Mouse (Mus musculus) testis, adult 2 months (tissue): ENCODE measurements around the gene Spon1. TPM values are rescaled to one million over a fixed set of nuclear protein-coding genes. Genes with fewer than 3 reads are reported as not detected.

Source experiments
- H3K27ac ChIP-seq: fragments of 200-500 bp; 2 replicates; pipeline ENCODE4 v1.5.1; 2012; ENCODE audit warnings: low read depth, low read length; ENCODE audit not compliant: control insufficient read depth, insufficient read depth
- H3K27me3 ChIP-seq: fragments of 200-500 bp; 2 replicates; pipeline ENCODE4 v1.6.1; 2012; ENCODE audit warnings: mild to moderate bottlenecking, low read length, moderate library complexity; ENCODE audit not compliant: control insufficient read depth, insufficient read depth
- H3K36me3 ChIP-seq: fragments of 200-500 bp; 2 replicates; pipeline ENCODE4 v1.6.1; 2012; ENCODE audit warnings: mild to moderate bottlenecking, low read length; ENCODE audit not compliant: control insufficient read depth, insufficient read depth
- H3K4me1 ChIP-seq: fragments of 200-500 bp; 2 replicates; pipeline ENCODE4 v1.6.1; 2012; ENCODE audit warnings: low read length; ENCODE audit not compliant: control insufficient read depth, insufficient read depth
- H3K4me3 ChIP-seq: fragments of 200-500 bp; 2 replicates; pipeline ENCODE4 v1.5.1; 2012; ENCODE audit warnings: low read depth, mild to moderate bottlenecking, low read length, moderate library complexity, mixed read lengths; ENCODE audit not compliant: control insufficient read depth
- CTCF ChIP-seq: fragments of 200-500 bp; IDR thresholded peaks from 2 replicates; pipeline ENCODE4 v1.5.1; 2012; ENCODE audit warnings: low read depth, mild to moderate bottlenecking, inconsistent platforms, low read length, moderate library complexity; ENCODE audit not compliant: control insufficient read depth, insufficient read depth, insufficient replicate concordance
- POLR2A ChIP-seq: fragments of 200-500 bp; IDR thresholded peaks from 2 replicates; pipeline ENCODE4 v1.6.1; 2012; ENCODE audit warnings: low read depth, mild to moderate bottlenecking, inconsistent platforms, low read length, moderate library complexity; ENCODE audit not compliant: control insufficient read depth
- polyA plus RNA-seq: library from polyadenylated mRNA; depleted of rRNA; stranded (reverse); fragments of >200 nt; gene quantifications from 2 replicates; pipeline ENCODE4 v1.2.3, GENCODE M21; 2012

The Spon1 gene
- polyA plus RNA-seq, 1 experiment: 3.6 TPM

DNA sequence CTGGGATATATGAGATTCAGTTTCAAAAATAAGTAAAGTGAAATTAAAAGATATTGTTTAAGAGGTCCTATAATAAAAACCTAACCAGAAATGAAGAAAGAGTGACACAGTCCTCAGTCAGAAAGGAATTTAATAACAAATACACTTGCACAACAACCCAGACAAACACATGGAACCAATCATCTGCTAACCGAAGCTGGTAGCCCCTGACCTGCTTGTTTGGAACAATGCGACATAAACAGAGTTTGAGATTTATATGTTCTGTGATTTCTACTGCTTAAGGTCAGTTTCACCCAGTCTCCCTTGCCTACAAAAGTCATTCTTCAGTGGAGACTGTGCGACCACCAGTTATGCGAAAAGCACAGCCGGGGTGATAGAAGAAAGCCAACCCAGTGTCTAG, 138.1 kb downstream of the Spon1 start:
- Histone ChIP-seq H3K4me3 (no peak overlapping the region), H3K36me3 (no peaks in the 10 kb centered on the region), H3K27me3 (no peaks in the 10 kb centered on the region), H3K27ac (no peak overlapping the region), H3K4me1 (no peaks in the 10 kb centered on the region)
- TF ChIP-seq POLR2A: no peak
- TF ChIP-seq CTCF: no peak

DNA sequence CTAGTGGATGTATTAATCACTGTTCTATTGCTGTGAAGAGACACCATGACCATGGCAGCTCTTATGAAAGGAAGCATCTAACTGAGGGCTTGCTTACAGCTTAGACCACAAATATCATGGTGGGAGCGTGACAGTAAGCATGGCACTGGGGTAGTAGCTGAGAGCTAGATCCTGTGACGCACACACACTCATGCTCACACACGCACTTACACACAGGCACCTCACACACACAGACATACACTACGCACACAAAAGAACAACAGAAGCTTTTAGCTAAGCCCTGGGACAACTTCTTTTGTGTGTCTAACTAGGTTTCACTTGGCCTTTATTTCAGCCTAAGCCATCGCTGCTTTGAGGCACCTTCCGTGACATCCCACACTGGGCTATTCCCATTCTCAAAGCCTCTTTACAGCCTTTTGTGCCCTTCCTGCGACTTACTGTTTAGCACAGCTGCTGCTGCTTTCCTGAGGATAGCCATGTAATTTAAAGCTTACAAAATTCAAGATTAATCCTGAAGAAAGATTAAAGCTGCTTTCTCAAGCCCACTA, 138.6 kb downstream of the Spon1 start:
- no peak overlapping the region for H3K27ac ChIP-seq

DNA sequence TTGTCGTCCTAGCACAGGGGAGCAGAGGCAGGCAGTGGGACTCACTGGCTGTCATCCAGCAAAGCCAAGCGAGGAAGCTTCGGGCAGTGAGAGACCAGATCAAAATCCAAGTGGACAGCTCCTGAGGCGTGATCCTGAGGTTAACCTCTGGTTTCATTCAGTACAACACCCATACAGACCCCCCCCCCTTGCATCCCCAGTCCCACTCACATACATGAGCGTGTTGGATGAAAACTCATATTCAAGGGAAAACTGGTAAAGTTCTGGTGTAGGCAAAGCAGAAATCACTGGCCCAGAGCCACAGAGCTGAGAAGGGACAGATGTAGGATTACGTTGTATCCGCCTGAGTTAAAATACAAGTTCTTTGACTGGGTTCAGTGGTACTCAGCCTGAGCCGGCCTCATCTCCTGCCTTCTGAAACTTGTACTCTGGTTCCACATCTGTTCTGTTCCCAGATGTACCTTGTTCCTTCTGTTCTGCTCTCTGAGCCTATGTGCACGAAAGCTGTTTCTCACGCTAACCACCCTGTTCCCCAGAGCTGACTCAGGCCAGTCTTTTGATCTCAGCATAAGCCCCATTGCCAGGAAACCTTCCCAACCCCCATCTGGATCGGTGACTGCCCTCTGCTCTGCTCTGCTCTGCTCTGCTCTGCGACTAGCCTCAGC, 143.5 kb downstream of the Spon1 start:
- H3K27me3 ChIP-seq: no peaks in the 10 kb centered on the region
- H3K36me3 ChIP-seq: no peaks in the 10 kb centered on the region
- TF ChIP-seq CTCF (no peak), POLR2A (no peak)
- no peaks in the 10 kb centered on the region for H3K4me1 ChIP-seq
- no peak overlapping the region for H3K4me3 ChIP-seq
- no peak overlapping the region for H3K27ac ChIP-seq

More for the DNA sequence above, 138.6 kb downstream of the Spon1 start:
- Histone ChIP-seq H3K4me1 (no peaks in the 10 kb centered on the region), H3K4me3 (no peak overlapping the region), H3K27me3 (no peaks in the 10 kb centered on the region), H3K36me3 (no peaks in the 10 kb centered on the region)
- TF ChIP-seq CTCF (no peak), POLR2A (no peak)

DNA sequence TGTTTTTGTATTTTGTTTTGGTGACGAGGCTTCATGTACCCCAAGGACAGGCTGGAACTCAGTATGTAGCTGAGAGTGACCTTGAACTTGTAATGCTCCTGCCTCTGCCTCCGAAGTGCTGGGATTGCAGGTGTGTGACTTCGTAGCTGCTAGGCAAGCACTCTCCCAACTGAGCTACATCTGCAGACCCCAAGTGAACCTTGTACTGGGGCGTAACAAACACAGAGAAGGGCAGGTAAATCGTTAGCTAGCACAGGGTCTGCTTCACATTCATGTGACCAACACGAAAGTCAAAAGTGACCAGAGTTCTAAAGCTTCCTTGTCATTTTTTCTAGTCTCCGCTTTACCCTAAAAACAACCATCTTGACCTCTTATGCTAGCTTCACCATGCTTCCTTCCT, 145.1 kb downstream of the Spon1 start:
- Histone ChIP-seq H3K4me3 (no peak overlapping the region), H3K36me3 (no peaks in the 10 kb centered on the region), H3K27me3 (no peaks in the 10 kb centered on the region), H3K4me1 (no peaks in the 10 kb centered on the region), H3K27ac (no peak overlapping the region)
- no peak for TF ChIP-seq CTCF
- TF ChIP-seq POLR2A: no peak

DNA sequence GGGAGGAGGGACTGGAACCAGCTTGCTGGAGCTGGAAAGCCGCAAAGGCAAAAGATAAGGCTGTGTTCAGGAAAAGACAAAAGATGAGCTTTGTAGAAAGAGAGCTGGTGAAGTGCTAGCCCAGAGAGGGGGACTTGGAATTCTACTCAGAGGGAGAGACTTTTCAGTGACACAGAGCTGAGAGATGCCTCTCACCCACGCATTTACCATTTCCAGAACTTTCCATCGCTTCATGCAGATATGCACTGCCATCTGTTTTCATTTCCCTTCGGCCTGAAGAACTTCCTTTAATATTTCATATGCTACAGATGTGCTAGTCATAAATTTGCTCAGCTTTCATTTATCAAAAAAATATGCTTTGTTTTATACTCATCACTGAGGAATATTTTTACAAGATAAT, 150.1 kb downstream of the Spon1 start:
- no peak overlapping the region for H3K4me3 ChIP-seq
- H3K27me3 ChIP-seq: no peaks in the 10 kb centered on the region
- H3K27ac ChIP-seq: no peak overlapping the region
- no peaks in the 10 kb centered on the region for H3K4me1 ChIP-seq
- no peaks in the 10 kb centered on the region for H3K36me3 ChIP-seq
- TF ChIP-seq CTCF (no peak), POLR2A (no peak)

DNA sequence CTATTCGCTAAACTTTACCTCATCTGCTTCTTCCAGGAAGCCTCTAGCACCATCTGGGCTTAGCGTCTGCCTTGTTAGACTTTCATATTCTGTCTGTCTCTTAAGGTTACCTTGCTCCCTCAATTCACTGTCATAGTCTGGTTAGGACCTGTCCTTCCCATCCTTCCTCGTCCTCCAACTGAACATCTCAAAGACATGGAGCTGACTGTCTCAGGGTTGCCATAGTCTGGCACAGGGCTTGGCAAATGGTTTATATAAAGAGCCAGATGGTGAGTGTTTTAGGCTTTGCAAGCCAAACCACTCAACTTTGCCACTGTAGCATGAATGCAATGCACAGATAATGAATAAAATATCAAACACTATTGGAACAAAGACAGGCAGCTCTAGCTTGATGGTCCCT, 153.1 kb downstream of the Spon1 start:
- Histone ChIP-seq H3K36me3 (no peaks in the 10 kb centered on the region), H3K4me1 (no peaks in the 10 kb centered on the region), H3K4me3 (no peak overlapping the region), H3K27me3 (no peaks in the 10 kb centered on the region), H3K27ac (peak overlapping the region; percentile 5; the same call in 1 of the 2 replicates)
- TF ChIP-seq POLR2A: no peak
- no peak for TF ChIP-seq CTCF

DNA sequence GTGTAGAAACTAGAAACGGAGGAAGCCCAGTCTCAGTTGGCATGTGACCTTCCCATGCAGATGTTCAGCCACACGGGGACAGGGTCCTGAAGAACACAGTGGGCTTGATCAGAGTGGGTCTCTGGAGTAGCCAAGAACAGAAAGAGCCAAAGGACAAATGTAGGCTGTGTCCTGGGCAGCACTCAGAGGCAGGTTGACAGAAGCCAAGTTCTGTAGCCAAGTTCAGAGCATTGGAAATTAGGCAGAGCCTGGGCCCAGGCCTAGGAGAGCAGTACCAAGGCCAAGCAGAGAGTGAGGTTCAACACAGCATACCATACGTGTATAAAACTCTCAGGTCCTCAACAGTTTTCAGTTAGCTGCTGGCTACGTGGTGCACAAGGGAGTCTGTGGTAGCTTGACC, 153.7 kb downstream of the Spon1 start:
- no peak overlapping the region for H3K4me3 ChIP-seq
- H3K27ac ChIP-seq: no peak overlapping the region
- no peaks in the 10 kb centered on the region for H3K4me1 ChIP-seq
- H3K36me3 ChIP-seq: no peaks in the 10 kb centered on the region
- H3K27me3 ChIP-seq: no peaks in the 10 kb centered on the region
- no peak for TF ChIP-seq CTCF
- TF ChIP-seq POLR2A: no peak
